Mouse (Mus musculus) erythroblast, embryonic 14.5 days (primary cell): ENCODE data around the gene Fn3krp. TPM values are rescaled to one million over a fixed set of nuclear protein-coding genes. Genes with fewer than 3 reads are reported as not detected.
A peak's percentile ranks its signal among the peaks of the same experiment; 100 is the strongest.

Source experiments
- H3K27me3 ChIP-seq: 2 replicates; pipeline ENCODE4 v1.6.1; 2012; ENCODE audit warnings: inconsistent platforms; ENCODE audit not compliant: control insufficient read depth
- H3K36me3 ChIP-seq: 2 replicates; pipeline ENCODE4 v1.6.1; 2012; ENCODE audit warnings: mild to moderate bottlenecking, inconsistent platforms; ENCODE audit not compliant: control insufficient read depth
- H3K4me1 ChIP-seq: 2 replicates; pipeline ENCODE4 v1.6.1; 2012; ENCODE audit warnings: inconsistent platforms; ENCODE audit not compliant: control insufficient read depth
- H3K4me3 ChIP-seq: replicated peaks from 2 replicates; pipeline ENCODE3; 2012; ENCODE audit warnings: moderate library complexity, mild to moderate bottlenecking, inconsistent platforms
- H3K9me3 ChIP-seq: 2 replicates; pipeline ENCODE4 v1.6.1; 2012; ENCODE audit warnings: low read length, inconsistent platforms, mixed read lengths; ENCODE audit not compliant: control insufficient read depth
- GATA1 ChIP-seq: IDR thresholded peaks from 2 replicates; pipeline ENCODE4 v1.6.1; 2012; ENCODE audit warnings: low read length, inconsistent platforms, mixed read lengths
- TAL1 ChIP-seq: IDR thresholded peaks from 3 replicates; pipeline ENCODE4 v1.6.1; 2012; ENCODE audit warnings: low read length, inconsistent platforms, mixed read lengths
- polyA plus RNA-seq: library from polyadenylated mRNA; stranded (reverse); fragments of >175 nt; gene quantifications from 2 replicates; pipeline ENCODE4 v1.2.3, GENCODE M21; 2012

Gene Fn3krp
- 3.4 and 5.6 TPM in 2 replicates for polyA plus RNA-seq

GRCm38 (mm10) chr11:121420830-121421552 lies at the start of gene Fn3krp:
Gene Fn3krp (plus strand): TSS chr11:121421401.
- TF ChIP-seq GATA1: no peak
- no peak for TF ChIP-seq TAL1
- peak within 1 kb of the TSS; percentile 79 for H3K4me3 ChIP-seq
- 0 out of 2 replicates have a peak, but pooled peaks cover 4% of the 10 kb centered on the region for H3K27me3 ChIP-seq
- H3K4me1 ChIP-seq: peaks cover 67% of the 10 kb centered on the region
- no peaks in the 10 kb centered on the region for H3K9me3 ChIP-seq
- H3K36me3 ChIP-seq: peaks cover 39% of the 10 kb centered on the region

- H3K27me3 ChIP-seq: peaks cover 20% of the 10 kb centered on the region
- no peaks in the 10 kb centered on the region for H3K36me3 ChIP-seq
- peaks cover 1% of the 10 kb centered on the region; the same call in 1 of the 2 replicates for H3K9me3 ChIP-seq
- peaks cover 15% of the 10 kb centered on the region for H3K4me1 ChIP-seq
- no peak for TF ChIP-seq TAL1
- no peak for TF ChIP-seq GATA1
- no peak overlapping the region for H3K4me3 ChIP-seq
These were observed 47.9 kb upstream of the Fn3krp start for GRCm38 (mm10) chr11:121373305-121373704.

GRCm38 (mm10) chr11:121378644-121379043 lies 42.6 kb upstream of the Fn3krp start:
- Histone ChIP-seq H3K4me3 (no peak overlapping the region), H3K27me3 (peaks cover 9% of the 10 kb centered on the region), H3K4me1 (peaks cover 2% of the 10 kb centered on the region; the same call in 1 of the 2 replicates), H3K36me3 (no peaks in the 10 kb centered on the region), H3K9me3 (peaks cover 7% of the 10 kb centered on the region)
- TF ChIP-seq GATA1 (no peak), TAL1 (no peak)

GRCm38 (mm10) chr11:121380294-121380693 lies 40.9 kb upstream of the Fn3krp start:
- Histone ChIP-seq H3K36me3 (no peaks in the 10 kb centered on the region), H3K9me3 (peaks cover 7% of the 10 kb centered on the region), H3K4me1 (no peaks in the 10 kb centered on the region), H3K4me3 (no peak overlapping the region), H3K27me3 (peaks cover 14% of the 10 kb centered on the region)
- no peak for TF ChIP-seq GATA1
- no peak for TF ChIP-seq TAL1

GRCm38 (mm10) chr11:121387750-121388553 lies 33.2 kb upstream of the Fn3krp start, which contains the start of gene Rab40b:
Gene Rab40b (minus strand): TSS chr11:121388251.
- Histone ChIP-seq H3K4me1 (peaks cover 35% of the 10 kb centered on the region), H3K36me3 (no peaks in the 10 kb centered on the region), H3K9me3 (no peaks in the 10 kb centered on the region), H3K27me3 (peaks cover 48% of the 10 kb centered on the region), H3K4me3 (peak within 1 kb of the TSS; percentile 74)
- TF ChIP-seq GATA1: no peak
- no peak for TF ChIP-seq TAL1

- no peak for TF ChIP-seq GATA1
- no peak for TF ChIP-seq TAL1
- peak overlapping the region; percentile 74 for H3K4me3 ChIP-seq
- no peaks in the 10 kb centered on the region for H3K36me3 ChIP-seq
- H3K4me1 ChIP-seq: peaks cover 36% of the 10 kb centered on the region
- no peaks in the 10 kb centered on the region for H3K9me3 ChIP-seq
- H3K27me3 ChIP-seq: peaks cover 48% of the 10 kb centered on the region
These were observed 32.7 kb upstream of the Fn3krp start for GRCm38 (mm10) chr11:121388554-121388945.

- Histone ChIP-seq H3K36me3 (no peaks in the 10 kb centered on the region), H3K9me3 (no peaks in the 10 kb centered on the region), H3K27me3 (peaks cover 39% of the 10 kb centered on the region), H3K4me3 (no peak overlapping the region), H3K4me1 (peaks cover 38% of the 10 kb centered on the region)
- TF ChIP-seq GATA1: no peak
- TF ChIP-seq TAL1: no peak
These were observed 30.4 kb upstream of the Fn3krp start for GRCm38 (mm10) chr11:121390793-121391192.

GRCm38 (mm10) chr11:121392405-121392804 lies 28.8 kb upstream of the Fn3krp start:
- TF ChIP-seq TAL1: no peak
- TF ChIP-seq GATA1: no peak
- Histone ChIP-seq H3K27me3 (peaks cover 26% of the 10 kb centered on the region), H3K4me1 (peaks cover 32% of the 10 kb centered on the region), H3K4me3 (no peak overlapping the region), H3K36me3 (no peaks in the 10 kb centered on the region), H3K9me3 (no peaks in the 10 kb centered on the region)
